Mouse (Mus musculus) B cell, adult 2 months (primary cell): Measurements from ENCODE around the gene Zfp946.
A peak's percentile ranks its signal among the peaks of the same experiment; 100 is the strongest.

Source experiments
- DNase-seq, 2 experiments: peaks; one replicate each; pipeline ENCODE4 v3.0.0; 2022

The Zfp946 gene

DNA sequence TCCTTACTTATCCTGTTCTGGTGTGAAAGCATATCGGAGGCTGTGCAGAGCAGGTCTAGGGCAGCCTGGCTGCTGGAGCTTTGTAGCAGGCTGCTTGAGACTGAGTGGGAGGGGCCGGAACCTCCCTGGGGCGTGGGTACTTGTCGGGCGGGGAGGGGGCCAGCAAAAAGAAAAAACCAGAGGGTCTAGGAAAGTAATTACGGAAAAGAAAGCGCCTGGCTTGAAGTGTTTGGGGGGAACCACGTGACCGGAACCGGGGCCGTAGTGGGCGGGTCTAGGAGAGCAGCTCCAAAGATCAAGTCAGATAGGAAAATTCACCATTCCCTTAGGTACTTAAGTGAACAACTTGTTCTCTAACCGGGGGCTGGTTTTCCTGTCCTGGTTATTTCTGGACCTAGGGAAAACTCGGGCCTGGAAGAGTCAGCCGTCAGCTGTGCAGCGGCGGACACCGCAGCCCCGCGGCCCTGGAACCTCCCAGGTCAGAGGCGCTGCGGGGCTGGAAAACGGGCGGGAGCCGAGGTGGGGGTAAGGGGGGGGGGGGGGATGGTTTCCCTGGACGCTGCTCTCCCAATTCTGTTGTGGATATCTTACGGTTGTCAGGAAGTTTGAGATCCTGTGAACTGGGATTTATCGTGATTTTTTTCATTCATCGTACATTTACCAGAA is at the start of gene Zfp946:
TSS of gene Zfp946 (plus strand) at position 271 of the 666 bp plus-strand sequence.
- DNase-seq = peak; percentile 73 to 77

DNA sequence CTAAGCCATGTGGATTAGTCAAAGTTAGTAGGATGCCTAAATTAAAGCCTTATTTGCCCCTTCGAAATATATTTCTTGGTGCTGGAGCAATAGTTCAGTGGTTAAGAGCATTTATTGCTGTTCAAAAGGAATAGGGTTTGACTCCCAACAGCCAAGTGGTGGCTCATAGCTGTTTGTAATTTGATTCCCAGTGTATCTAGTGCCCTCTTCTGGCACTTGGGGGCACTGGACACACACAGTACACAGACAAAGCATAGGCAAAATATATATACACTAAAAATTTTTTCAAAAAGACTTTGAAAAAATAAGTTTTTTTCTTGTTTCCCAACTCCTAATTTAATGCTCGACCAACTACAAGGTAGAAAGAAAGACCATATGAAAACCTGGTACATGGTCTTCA is 13.3 kb upstream of the Zfp946 start:
- DNase-seq = peak; percentile 60 to 62

DNA sequence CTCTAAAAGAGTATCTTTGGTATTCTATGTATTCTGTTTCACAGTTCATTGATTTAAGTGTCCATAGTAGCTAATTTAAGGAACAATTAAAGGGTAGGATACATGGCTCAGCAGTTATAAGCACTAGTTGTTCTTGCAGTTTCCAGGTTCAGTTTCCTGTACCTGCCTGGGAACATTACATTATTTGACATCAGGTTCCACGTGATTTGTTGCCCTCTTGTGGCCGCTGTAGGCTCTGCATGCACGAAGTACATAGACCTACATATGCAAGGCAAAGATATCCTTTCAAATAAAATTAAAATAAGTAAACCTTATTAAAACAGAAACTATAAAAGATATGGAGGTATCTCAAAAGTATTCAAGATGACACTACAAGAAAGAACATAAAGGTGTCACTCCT is 6.5 kb upstream of the Zfp946 start:
- peak; percentile 76 to 80 for DNase-seq

DNA sequence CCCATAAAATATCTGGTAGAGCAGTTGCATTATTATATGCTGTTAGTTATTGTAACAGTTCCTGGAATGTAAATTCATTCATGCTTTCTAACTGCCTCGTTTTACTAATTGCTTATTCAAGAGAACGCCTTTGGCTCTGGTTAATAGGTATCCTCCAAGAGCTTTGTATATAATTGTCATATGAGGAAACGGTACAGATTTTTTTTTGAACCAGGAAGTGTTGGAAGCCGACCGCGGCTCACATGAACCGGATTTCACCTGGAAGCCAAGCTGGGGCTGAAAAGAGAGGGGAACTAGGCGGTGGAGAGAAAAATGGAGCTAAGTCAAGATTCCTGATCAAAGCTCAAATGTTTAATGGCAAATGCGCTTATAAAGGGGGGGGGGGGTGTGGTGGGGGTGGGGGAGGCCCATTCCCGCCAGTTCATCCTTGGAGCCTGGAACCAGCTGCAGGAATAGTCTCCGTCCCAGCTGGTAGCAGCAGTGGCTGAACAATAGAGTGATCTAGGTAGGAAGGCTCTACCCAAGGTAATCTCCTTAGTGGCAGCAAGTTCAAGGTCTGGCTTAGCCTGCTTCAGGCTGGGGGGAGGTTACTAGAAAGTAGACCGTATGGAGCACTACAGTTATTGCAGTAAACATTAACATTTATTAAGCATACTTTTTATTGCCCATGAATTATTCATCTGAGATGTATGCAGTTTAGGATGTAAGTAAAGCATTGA is 773 bp downstream of the Zfp946 start:
- DNase-seq = peak in 1 of 2 experiments; percentile 8

DNA sequence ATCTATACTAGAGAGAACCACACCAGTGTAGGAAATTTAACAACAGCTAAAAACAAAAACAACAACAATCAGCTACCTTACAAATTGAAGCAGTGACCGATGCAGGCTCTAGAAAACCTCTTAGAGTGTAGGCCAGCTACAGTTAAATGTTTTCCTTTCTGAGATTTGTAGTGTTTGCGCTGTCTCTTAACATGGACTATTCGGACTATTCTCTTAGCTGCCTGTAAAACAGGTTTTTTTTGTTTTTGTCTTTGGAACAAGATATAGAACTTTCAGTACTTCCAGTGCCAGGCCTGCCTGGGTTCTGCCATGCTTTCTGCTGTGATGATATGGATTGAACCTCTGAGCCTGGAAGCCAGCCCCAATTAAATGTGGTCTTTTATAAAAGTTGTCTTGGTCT is 23.7 kb downstream of the Zfp946 start:
- no peak for DNase-seq

DNA sequence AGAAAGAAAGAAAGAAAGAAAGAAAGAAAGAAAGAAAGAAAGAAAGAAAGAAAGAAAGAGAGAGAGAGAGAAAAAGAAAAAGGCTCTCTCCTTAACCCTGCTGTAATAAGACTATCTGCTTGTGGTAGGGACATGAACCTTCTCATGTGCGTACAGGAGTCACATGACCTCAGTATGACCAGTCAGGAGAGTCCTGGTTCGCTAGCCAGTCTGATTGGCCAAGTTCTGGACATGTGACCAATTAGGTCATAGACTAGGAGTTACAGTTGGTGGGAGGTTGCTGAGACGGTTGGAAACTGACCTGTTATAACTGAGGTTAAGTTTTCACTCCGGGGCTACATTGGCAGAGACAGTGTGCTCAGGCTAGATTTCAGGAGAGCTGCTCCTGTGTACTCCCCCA is 73.1 kb downstream of the Zfp946 start:
- DNase-seq = no peak
